Mouse (Mus musculus): Measurements from ENCODE around the gene Timm10b. TPM values are rescaled to one million over a fixed set of nuclear protein-coding genes. Genes with fewer than 3 reads are reported as not detected.
A peak's percentile ranks its signal among the peaks of the same experiment; 100 is the strongest.

Gene Timm10b
- polyA plus RNA-seq, 1 experiment, result 51.4 TPM

GRCm38 (mm10) chr7:105638776-105639175 lies 1.1 kb upstream of the Timm10b start:
- H3K4me1 ChIP-seq (ENCODE audit: control insufficient read depth, insufficient read depth, low read length), result 0 out of 2 replicates have a peak, but pooled peaks cover 7% of the 10 kb centered on the region
- no peak overlapping the region for H3K27ac ChIP-seq (ENCODE audit: insufficient read depth, low read length)
- no peak overlapping the region for H3K4me3 ChIP-seq (ENCODE audit: insufficient read depth, low read length)
- TF ChIP-seq CTCF (IDR thresholded peaks at IDR 0.05; ENCODE audit: borderline replicate concordance, insufficient read depth, low read length), result no peak
- TF ChIP-seq POLR2A (IDR thresholded peaks at IDR 0.05; ENCODE audit: low read depth, low read length), result no peak

GRCm38 (mm10) chr7:105639304-105639703 lies 552 bp upstream of the Timm10b start:
- Histone ChIP-seq H3K27ac (ENCODE audit: insufficient read depth, low read length) (no peak overlapping the region), H3K4me3 (ENCODE audit: insufficient read depth, low read length) (peak overlapping the region; percentile 83), H3K4me1 (ENCODE audit: control insufficient read depth, insufficient read depth, low read length) (0 out of 2 replicates have a peak, but pooled peaks cover 6% of the 10 kb centered on the region)
- no peak for TF ChIP-seq CTCF (IDR thresholded peaks at IDR 0.05; ENCODE audit: borderline replicate concordance, insufficient read depth, low read length)
- TF ChIP-seq POLR2A (IDR thresholded peaks at IDR 0.05; ENCODE audit: low read depth, low read length), result no peak

DNA sequence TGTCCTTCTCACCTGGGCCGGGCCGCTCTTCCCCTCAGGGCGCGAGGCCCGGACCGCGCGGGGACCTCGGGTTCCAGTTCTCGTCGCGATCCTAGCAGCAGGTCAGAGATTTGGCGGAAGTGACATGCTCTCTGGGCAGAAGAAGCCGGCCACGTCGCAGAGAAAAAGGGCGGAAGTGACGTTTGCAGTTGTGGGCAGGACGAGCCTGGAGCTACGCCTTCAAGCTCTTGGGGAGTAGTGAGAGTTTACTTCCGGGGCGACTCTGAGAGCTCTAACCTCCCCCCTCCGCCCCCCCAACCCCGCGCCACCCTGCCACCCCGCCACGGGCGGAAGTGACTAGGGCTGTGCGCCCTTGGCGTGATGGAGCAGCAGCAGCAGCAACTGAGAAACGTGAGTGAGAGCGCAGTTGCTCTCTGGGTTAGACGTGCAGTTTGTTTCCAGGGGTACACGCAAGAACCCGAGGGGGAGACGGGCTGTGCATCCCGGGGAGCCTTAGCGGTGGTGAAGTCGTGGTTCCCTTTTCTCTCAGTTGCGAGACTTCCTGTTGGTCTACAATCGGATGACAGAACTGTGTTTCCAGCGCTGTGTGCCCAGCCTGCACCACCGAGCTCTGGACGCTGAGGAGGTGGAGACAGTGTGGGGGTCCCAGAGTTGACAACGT lies 507 bp downstream of the Timm10b start, which contains the start of the genes Arfip2 and Gm45799:
TSS of gene Arfip2 (minus strand) at position 184 of the 661 bp plus-strand sequence.
TSS of gene Gm45799 (plus strand) at position 320 of the 661 bp plus-strand sequence.
- Histone ChIP-seq H3K4me3 (ENCODE audit: insufficient read depth, low read length) (peak within 1 kb of the TSS; percentile 83), H3K27ac (ENCODE audit: insufficient read depth, low read length) (peak within 1 kb of the TSS; percentile 59), H3K4me1 (ENCODE audit: control insufficient read depth, insufficient read depth, low read length) (0 out of 2 replicates have a peak, but pooled peaks cover 6% of the 10 kb centered on the region)
- TF ChIP-seq CTCF (IDR thresholded peaks at IDR 0.05; ENCODE audit: borderline replicate concordance, insufficient read depth, low read length), result no peak
- peak; percentile 93 for TF ChIP-seq POLR2A (IDR thresholded peaks at IDR 0.05; ENCODE audit: low read depth, low read length)

DNA sequence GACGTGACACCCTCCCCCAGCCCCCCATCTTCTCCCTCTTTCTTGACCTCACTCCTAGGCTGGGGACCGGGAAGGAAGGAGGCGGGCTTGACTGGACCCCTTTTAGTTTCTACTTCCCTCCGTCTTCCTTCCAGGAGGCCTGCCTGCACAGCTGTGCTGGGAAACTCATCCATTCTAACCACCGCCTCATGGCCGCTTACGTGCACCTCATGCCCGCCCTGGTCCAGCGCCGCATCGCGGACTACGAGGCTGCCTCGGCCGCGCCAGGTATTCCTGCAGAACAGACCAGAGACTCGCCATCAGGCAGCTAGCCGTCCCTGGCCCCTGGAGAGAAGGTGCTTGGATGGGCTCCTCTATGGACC lies 1.0 kb downstream of the Timm10b start:
- peak overlapping the region; percentile 59 for H3K27ac ChIP-seq (ENCODE audit: insufficient read depth, low read length)
- H3K4me3 ChIP-seq (ENCODE audit: insufficient read depth, low read length), result peak overlapping the region; percentile 80
- TF ChIP-seq CTCF (IDR thresholded peaks at IDR 0.05; ENCODE audit: borderline replicate concordance, insufficient read depth, low read length) (no peak), POLR2A (IDR thresholded peaks at IDR 0.05; ENCODE audit: low read depth, low read length) (no peak)
- 0 out of 2 replicates have a peak, but pooled peaks cover 6% of the 10 kb centered on the region for H3K4me1 ChIP-seq (ENCODE audit: control insufficient read depth, insufficient read depth, low read length)

GRCm38 (mm10) chr7:105641936-105642335 lies 2.1 kb downstream of the Timm10b start:
- Histone ChIP-seq H3K4me3 (ENCODE audit: insufficient read depth, low read length) (peak overlapping the region; percentile 22; the same call in 1 of the 2 replicates), H3K27ac (ENCODE audit: insufficient read depth, low read length) (peak overlapping the region; percentile 59; the same call in 1 of the 2 replicates), H3K4me1 (ENCODE audit: control insufficient read depth, insufficient read depth, low read length) (0 out of 2 replicates have a peak, but pooled peaks cover 6% of the 10 kb centered on the region)
- TF ChIP-seq CTCF (IDR thresholded peaks at IDR 0.05; ENCODE audit: borderline replicate concordance, insufficient read depth, low read length) (no peak), POLR2A (IDR thresholded peaks at IDR 0.05; ENCODE audit: low read depth, low read length) (no peak)

DNA sequence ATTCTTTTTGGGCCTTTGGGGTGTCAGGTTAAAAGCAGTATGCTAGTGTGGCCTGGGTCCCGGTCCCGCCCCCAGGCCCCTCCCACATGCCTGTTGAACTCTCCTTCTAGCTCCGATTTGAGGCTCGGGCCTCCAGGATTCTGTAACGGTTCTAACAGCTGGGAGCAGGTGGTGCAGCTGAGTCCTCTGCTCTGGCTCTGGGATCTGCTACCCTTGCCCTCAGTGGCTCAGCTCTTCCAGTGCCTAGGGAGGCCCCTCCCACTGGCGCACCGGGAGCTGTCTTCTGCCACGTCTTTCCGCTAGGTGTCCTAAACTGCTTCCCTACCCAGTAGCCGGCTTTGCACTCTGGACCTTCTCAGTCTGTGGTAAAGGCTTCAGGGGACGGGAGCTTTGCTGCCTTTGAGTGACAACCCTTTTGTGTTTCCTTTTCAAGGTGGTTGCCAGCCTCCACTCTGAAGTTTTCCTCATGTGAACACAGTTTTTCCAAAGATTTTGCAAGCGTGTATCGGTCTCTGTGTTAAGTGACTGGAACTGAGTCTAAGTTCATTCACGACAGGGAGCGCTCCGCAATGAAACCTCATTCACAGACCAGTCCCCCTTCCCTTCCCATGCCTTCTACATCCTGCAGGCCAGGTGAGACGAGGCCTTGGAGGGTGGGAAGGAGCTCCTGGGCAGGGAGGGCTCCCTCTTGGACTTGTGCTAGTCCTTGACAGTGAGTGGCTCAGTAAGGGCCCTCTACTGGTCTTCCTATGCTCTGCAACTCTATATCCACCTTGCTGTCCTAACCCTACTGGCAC lies 11.0 kb downstream of the Timm10b start, which contains the start of gene Dnhd1:
TSS of gene Dnhd1 (plus strand) at position 189 of the 797 bp plus-strand sequence.
- peak within 1 kb of the TSS; percentile 26 for H3K4me3 ChIP-seq (ENCODE audit: insufficient read depth, low read length)
- H3K4me1 ChIP-seq (ENCODE audit: control insufficient read depth, insufficient read depth, low read length), result no peaks in the 10 kb centered on the region
- 0 out of 2 replicates have a peak within 1 kb of the TSS, but pooled peaks have one; percentile 21 for H3K27ac ChIP-seq (ENCODE audit: insufficient read depth, low read length)
- TF ChIP-seq POLR2A (IDR thresholded peaks at IDR 0.05; ENCODE audit: low read depth, low read length) (peak; percentile 53; the same call in 1 of the 2 replicates), CTCF (IDR thresholded peaks at IDR 0.05; ENCODE audit: borderline replicate concordance, insufficient read depth, low read length) (peak; percentile 33; the same call in 1 of the 2 replicates)

DNA sequence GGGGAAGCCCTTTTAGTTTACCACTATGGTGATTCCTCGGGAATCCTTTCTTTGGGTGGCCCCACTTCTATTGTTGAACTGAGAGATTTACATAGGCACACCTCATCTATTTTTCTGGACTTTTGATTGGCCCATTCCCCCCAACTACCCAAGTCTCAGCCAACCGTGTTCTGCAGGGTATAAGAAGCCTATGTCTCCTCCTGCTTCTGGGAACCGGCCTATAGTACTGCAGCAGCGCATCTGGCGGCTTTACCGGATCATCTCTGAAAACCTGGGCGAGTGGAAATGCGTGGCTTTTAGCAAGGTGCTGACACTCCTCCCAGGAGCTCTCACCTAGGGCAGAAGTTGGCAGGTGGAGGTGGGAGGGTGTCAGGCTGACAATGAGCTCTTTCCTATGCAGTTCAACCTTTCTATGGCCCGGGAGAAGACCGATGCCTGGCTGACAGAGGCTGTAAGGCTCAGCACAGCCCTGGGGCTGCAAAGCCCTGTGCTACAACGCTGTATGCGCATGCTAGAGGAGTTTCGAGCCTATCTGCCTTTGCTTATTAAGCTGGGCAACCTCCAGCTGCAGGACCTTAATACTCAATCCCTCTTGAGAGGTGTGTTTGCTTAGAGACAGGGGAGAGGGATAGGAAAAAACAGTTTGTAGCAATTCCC lies 45.8 kb downstream of the Timm10b start:
- H3K4me3 ChIP-seq (ENCODE audit: insufficient read depth, low read length), result no peak overlapping the region
- TF ChIP-seq POLR2A (IDR thresholded peaks at IDR 0.05; ENCODE audit: low read depth, low read length), result no peak
- TF ChIP-seq CTCF (IDR thresholded peaks at IDR 0.05; ENCODE audit: borderline replicate concordance, insufficient read depth, low read length), result no peak
- no peaks in the 10 kb centered on the region for H3K4me1 ChIP-seq (ENCODE audit: control insufficient read depth, insufficient read depth, low read length)
- no peak overlapping the region for H3K27ac ChIP-seq (ENCODE audit: insufficient read depth, low read length)

- no peak for TF ChIP-seq CTCF (IDR thresholded peaks at IDR 0.05; ENCODE audit: borderline replicate concordance, insufficient read depth, low read length)
- TF ChIP-seq POLR2A (IDR thresholded peaks at IDR 0.05; ENCODE audit: low read depth, low read length), result no peak
- no peak overlapping the region for H3K4me3 ChIP-seq (ENCODE audit: insufficient read depth, low read length)
- H3K4me1 ChIP-seq (ENCODE audit: control insufficient read depth, insufficient read depth, low read length), result no peaks in the 10 kb centered on the region
- H3K27ac ChIP-seq (ENCODE audit: insufficient read depth, low read length), result no peak overlapping the region
These were observed 51.0 kb downstream of the Timm10b start for GRCm38 (mm10) chr7:105690875-105691274.

Other genes starting within 250 kb of the Timm10b start
- 25.4 and 30.0 TPM in 2 replicates for gene Fam160a2, start 240.0 kb upstream of the Timm10b start, polyA plus RNA-seq (2011; ENCODE audit: insufficient read length, low read depth, missing spikeins)
- not detected in 2 replicates for gene Cnga4, start 235.5 kb upstream of the Timm10b start, polyA plus RNA-seq (2011; ENCODE audit: insufficient read length, low read depth, missing spikeins)
- not detected in 2 replicates for gene Cckbr, start 214.3 kb upstream of the Timm10b start, polyA plus RNA-seq (2011; ENCODE audit: insufficient read length, low read depth, missing spikeins)
- gene Cavin3, start 157.8 kb upstream of the Timm10b start, polyA plus RNA-seq (2011; ENCODE audit: insufficient read length, low read depth, missing spikeins), result 89.7 and 95.1 TPM in 2 replicates
- gene Smpd1, start 85.7 kb upstream of the Timm10b start, polyA plus RNA-seq (2011; ENCODE audit: insufficient read length, low read depth, missing spikeins), result 52.8 and 53.5 TPM in 2 replicates
- 10.9 and 11.2 TPM in 2 replicates for gene Apbb1, start 58.4 kb upstream of the Timm10b start, polyA plus RNA-seq (2011; ENCODE audit: insufficient read length, low read depth, missing spikeins)
- 1.3 TPM in 1 of 2 replicates, not detected in the other for gene Hpx, start 39.9 kb upstream of the Timm10b start, polyA plus RNA-seq (2011; ENCODE audit: insufficient read length, low read depth, missing spikeins)
- 54.7 and 60.8 TPM in 2 replicates for gene Trim3, start 6.5 kb upstream of the Timm10b start, polyA plus RNA-seq (2011; ENCODE audit: insufficient read length, low read depth, missing spikeins)
- gene Arfip2, start 360 bp downstream of the Timm10b start, polyA plus RNA-seq (2011; ENCODE audit: insufficient read length, low read depth, missing spikeins), result 43.6 and 48.8 TPM in 2 replicates
- 25.5 and 27.1 TPM in 2 replicates for gene Gm45799, start 496 bp downstream of the Timm10b start, polyA plus RNA-seq (2011; ENCODE audit: insufficient read length, low read depth, missing spikeins)
- 1.6 and 3.1 TPM in 2 replicates for gene Dnhd1, start 10.8 kb downstream of the Timm10b start, polyA plus RNA-seq (2011; ENCODE audit: insufficient read length, low read depth, missing spikeins)
- gene Ilk, start 96.5 kb downstream of the Timm10b start, polyA plus RNA-seq (2011; ENCODE audit: insufficient read length, low read depth, missing spikeins), result 295 and 379 TPM in 2 replicates
- gene Rrp8, start 97.3 kb downstream of the Timm10b start, polyA plus RNA-seq (2011; ENCODE audit: insufficient read length, low read depth, missing spikeins), result 46.0 and 47.7 TPM in 2 replicates
- 146 and 155 TPM in 2 replicates for gene Taf10, start 104.3 kb downstream of the Timm10b start, polyA plus RNA-seq (2011; ENCODE audit: insufficient read length, low read depth, missing spikeins)
- 200 and 265 TPM in 2 replicates for gene Tpp1, start 112.2 kb downstream of the Timm10b start, polyA plus RNA-seq (2011; ENCODE audit: insufficient read length, low read depth, missing spikeins)
- gene Dchs1, start 147.6 kb downstream of the Timm10b start, polyA plus RNA-seq (2011; ENCODE audit: insufficient read length, low read depth, missing spikeins), result 12.8 and 28.6 TPM in 2 replicates
- gene Mrpl17, start 171.0 kb downstream of the Timm10b start, polyA plus RNA-seq (2011; ENCODE audit: insufficient read length, low read depth, missing spikeins), result 129 and 140 TPM in 2 replicates

Measured in embryonic fibroblast, embryonic 13.5 days (primary cell).